Mouse (Mus musculus) erythroblast, adult 5-6 weeks (primary cell): Measurements from ENCODE around the gene Gm21987. TPM values are rescaled to one million over a fixed set of nuclear protein-coding genes. Genes with fewer than 3 reads are reported as not detected.
"Not testable (repeated sequence)": the region's sequence is repeated elsewhere in the genome, so short reads cannot be mapped to it uniquely, and the experiment has no call there.

Experiments used
- ATAC-seq: replicated peaks from 2 replicates; pipeline ENCODE4 v1.8.0; 2016; ENCODE audit warnings: moderate number of reproducible peaks, mild to moderate bottlenecking, moderate TSS enrichment, inconsistent platforms; ENCODE audit not compliant: poor library complexity, low FRiP score, severe bottlenecking
- total RNA-seq, 2 experiments: library from RNA; stranded (forward) in 1 of 2; stranded (reverse) in 1 of 2; fragments of 150-400 nt in 1 of 2; fragments of 200-764, 138-1000 nt in 1 of 2; gene quantifications; 2 replicates each; pipeline versions ENCODE4 v1.2.3 to v1.2.4; 2015 to 2017; ENCODE audit warnings: low replicate concordance in 2 of 2

Gene Gm21987
- not detected in 2 replicates for total RNA-seq (2015; ENCODE audit: low replicate concordance)
- total RNA-seq (2017; ENCODE audit: low replicate concordance): not detected in 2 replicates

DNA sequence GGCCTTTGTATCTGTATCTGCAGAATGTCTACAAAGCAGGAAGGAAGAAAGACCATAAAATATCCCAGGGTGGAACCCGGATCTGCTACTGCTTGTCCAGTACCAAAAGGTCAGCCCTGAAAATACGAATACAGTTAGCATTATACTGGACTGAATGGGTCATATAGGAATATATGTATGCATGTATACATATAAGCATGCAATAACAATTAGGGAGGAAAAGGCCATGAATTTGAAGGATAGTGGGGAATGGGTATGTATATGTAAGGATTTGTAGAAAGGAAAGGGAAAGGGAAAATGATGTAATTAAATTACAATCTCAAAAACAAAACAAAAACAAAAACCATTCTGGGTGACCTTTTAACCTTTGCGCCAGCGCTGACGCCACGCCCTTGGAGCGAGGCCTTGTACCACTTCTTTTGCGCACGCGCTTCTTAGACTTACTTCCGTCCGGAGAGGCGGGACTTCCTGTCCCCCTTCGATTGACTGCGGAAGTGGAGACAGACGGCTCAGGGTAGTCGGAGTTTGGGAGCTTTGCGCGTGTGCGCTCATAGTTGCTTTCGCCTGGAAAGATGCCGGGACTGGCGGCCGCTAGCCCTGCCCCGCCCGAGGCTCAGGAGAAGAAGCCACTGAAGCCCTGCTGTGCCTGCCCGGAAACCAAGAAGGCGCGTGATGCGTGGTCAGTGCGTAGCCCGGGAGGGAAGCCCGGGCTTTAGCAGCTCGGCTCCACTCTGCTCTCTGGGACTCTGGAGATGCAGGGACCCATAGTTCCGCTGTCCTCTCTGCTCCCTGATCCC lies at the start of gene Gm21987, which contains the start of gene Cox17:
Gene Gm21987, plus strand, starts transcription at position 512 of the 797 bp plus-strand sequence.
Gene Cox17, plus strand, starts transcription at position 463 of the 797 bp plus-strand sequence.
- peak; percentile 98 for ATAC-seq

DNA sequence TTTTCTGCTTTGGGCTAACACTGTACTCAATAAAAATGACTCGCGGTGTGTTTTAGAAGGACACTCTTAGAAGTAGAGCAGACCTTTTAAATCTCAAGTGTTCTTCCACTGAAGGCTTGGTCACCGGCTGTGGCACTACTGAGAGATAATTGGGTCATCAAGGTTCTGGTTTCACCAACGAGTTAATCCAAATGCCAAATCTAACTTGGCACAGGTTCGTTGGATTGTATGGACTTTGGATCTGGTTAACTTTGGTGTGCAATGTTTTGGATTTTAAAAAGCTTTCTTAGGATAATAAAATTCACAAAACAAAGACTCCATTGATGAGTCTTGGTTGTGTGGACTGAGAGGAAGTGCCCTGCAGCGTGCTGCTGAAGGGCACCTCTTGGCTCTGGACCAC lies 48.4 kb upstream of the Gm21987 start:
- ATAC-seq: no peak

DNA sequence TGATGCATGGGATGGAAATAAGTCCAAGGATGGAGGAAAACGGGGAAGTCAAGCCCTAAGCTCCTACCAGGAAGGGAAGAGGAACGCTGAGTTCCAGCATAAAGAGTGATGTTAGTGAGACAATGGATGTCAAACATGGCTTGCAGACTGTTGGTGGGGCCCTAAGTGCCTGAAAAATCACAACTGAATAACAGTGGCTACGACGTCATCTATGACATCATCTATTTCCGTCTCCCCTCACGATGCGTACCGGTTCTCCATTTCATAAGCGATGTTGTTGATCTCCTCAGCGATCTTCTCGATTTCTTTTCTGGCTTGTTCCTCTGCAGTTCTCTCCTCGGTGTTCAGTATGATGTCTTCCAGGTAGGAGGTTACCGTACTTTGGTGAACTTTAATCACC lies 44.5 kb upstream of the Gm21987 start:
- ATAC-seq: no peak

DNA sequence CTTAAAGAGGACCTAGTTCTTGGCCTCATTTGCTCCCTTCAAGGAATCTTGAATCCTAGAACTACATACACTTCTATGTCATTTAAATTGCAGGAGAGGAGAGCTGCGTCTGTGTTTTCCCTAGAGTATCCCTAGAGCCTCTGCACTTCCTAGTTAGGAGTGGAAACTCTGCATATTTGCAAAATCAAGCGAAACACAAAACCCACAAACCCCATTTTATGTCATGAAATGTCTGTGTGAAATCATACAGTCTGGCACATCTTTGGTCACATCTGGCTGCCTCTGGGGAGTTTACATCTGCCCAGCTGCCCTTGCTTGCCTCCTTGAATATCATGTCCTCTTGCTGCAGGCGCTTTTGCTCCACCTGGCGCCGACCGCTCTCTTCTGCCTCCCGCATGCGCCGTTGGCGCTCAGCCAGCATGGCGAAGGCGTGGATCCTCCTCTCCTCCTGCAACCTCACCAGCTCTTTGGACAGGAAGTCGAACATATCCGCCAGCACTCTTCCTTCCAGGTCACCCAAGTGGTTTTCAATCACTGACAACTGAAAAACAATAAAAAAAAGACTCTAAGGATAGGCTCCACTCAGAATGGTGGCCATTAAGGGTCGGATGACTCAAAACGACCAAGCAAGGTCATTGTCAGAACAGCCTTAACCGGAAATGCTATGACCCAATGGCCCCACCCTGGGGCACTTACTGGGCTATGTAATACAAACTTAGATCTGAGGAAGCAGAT lies 42.2 kb upstream of the Gm21987 start:
- no peak for ATAC-seq

DNA sequence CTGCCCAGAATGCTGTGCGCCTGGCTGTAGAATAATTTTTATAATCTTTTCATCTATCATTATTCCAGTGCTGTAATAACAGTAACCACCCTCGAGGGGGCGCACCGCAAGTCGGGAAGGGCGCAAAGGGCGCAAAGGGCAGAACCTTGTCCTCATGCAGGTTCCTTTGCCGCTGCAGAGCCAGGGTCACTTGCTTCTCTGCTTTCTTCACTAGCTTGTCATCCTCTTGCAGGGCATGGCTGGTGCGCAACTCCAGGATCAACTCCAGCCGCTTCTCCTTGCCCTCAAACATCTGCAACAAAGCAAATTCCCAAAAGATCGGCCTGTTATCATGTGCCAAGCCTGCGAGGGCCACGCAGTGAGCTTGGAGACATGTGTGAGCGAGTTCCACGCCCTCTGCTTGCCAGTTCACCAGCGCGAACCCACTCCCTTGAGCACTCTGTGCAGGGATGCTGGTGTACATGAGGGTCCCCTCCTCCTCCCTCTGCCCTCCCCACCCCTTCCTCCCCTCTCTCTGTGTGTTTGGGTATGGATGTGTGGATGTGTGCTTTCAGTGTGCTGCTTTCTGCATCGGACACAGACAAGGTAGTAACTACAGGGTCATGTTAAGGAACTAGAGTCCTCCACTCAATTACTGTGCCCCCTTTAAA lies 40.1 kb upstream of the Gm21987 start:
- ATAC-seq: 0 out of 2 replicates have a peak, but pooled peaks have one; percentile 49

DNA sequence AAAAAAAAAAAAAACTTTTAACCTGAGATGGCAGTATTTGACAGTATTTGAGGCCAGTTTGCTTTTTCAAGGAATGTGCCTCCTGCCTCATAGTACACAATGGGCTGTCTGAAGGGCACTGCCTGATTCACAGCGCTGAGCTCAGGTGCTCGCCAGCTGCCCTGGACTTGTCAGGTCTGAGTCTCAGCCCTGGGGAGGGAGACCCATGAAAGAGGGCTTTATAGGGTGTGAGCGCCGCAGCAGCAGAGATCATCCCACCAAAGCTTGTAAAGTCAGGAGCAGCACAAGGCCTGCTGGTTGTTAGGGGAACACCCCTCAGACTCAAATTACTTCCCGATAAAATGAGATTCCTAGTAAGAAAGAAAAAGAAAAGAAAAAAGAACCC lies 39.6 kb upstream of the Gm21987 start:
- no peak for ATAC-seq

DNA sequence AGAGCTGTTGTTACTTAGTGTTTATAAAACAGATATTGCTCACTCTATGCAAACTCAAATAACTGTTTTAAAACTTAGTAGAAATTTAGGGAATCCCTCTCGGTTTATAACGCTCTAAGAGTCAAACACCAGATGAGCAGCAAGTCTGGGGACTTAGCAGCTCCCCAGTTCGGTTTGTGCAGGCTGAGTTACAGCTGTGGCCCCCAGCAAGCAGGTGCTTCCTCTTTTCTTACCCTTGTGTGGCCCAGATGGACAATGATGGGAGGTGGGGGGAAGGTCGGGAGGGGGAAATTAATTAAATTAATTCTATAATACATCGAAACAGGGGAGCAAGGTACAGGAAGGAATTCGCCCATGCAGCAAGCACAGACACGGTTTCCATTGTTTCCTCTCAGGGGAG lies 39.2 kb upstream of the Gm21987 start:
- no peak for ATAC-seq

DNA sequence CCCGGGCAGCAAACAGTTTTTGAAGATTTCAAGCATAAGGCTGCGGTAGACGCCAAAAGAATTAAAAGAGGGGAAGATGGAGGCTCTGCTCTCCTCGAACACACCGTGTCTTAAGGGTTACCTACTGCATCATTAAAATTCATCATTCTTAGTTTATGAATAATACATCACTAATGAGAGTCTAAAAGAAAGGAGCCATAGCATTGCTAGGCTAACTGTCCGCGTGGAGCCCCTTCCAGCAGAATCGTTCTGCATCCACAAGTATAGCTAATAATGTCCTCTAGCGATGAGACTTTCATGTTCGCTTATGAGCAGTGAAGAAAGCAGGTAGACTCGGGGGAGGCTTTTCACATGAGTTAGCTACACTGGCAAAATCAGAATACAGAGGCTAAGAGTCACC lies 38.6 kb upstream of the Gm21987 start:
- no peak for ATAC-seq

DNA sequence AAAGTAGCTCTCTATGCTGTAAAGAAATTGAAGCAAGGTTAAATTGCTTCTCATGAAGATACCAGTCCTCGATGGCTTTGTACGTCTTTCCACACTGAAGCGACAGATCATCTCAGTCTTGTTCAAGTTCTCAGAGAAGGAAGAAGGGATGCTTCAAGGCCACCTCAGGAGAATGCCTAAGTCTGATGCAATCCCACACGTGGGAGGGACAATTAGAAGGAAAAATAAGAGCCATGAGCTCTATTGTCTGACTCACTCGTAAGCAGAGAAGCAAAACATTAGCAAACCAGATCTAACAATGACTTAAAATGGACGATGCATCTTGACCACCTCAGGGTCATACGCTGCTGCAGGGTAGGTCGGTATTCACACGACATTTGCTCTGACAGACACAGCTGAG lies 28.3 kb upstream of the Gm21987 start:
- ATAC-seq: no peak

DNA sequence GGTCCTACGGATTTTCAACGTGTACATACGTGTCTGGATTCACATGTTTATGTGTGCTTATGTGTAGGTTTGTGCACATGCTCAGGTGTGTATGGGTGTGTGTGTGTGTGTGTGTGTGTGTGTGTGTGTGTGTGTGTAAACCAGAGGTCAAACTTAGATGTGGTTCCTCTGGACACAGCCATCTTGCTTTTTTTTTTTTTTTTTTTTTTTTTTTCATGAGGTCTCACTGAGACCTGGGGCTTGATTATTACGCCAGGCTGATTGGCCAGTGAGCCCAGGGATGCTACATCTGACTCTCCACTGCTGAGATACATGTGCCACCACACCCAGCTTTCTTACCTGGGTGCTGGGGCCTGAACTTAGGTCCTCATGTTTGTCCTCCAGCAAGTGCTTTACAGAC lies 27.8 kb upstream of the Gm21987 start:
- no peak for ATAC-seq

DNA sequence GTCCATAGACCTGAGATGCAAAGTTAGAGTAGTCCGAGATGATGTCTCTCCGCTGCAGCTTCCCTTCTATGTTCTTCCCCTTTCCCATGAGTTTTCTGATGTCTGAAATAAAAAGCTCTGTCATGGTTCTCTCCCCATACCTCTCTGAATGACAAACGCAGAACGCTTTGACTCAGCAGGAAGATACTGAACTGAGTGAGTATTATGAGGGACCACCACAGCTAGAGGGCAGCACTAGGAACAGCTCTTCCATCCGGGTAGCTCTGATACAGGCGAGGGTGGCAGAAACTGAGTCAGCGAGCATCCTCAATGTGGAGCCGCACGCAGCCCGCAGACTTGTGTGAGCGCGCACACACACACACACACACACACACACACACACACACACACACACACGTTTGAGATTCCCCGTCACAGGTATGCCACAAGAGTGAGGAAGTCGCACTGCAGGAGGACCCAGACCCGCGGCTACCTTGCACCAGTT lies 25.3 kb upstream of the Gm21987 start:
- peak; percentile 66 for ATAC-seq

DNA sequence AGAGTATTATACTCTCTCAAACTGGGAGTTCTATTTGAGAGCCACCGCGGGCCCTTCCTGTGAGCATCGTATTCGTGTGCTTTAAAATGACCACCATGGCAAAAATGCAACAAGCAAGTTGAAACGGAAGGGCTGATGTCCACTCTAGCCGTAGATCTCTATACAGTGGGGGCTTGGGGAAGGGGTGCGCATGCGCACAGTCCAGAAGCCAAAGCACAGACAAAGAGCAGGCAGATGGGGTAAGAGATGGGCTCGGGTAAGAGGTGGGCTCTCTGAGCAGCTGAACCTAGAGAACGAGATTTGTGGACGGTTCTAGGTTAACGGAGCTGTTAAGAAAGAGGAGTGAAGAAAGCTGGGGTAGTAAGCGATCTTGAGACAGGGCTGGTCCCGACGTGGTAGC lies 22.5 kb upstream of the Gm21987 start:
- ATAC-seq: no peak

DNA sequence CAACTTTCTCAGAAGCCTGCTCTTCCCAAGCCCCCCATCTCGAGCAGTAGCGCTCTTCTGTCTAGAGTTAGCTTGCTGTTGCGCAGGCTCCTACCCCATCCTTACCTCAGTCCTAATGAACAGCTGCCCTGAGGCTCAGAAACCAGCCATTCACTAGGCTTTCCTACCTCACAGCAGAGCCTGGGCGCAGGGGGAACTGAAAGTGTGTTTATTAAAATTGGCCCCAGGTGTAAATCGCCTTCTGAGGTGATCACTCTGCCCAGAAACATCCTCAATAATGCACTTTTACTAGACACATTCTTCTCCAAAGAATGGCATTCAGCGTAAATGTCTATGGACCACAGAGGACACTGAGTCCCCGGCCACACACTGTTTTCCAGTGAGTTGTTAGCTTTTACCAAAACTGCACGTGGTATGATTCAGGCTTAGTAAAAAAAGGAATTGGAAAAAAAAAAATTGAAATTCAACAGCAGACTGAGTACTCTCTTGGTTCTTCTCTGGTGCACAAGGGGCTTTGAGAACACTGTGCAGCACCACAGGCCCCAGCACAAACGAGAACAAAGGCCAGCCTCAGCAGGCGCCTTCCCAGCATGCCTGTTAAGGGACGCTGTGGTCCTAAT lies 20.0 kb upstream of the Gm21987 start:
- ATAC-seq: no peak

DNA sequence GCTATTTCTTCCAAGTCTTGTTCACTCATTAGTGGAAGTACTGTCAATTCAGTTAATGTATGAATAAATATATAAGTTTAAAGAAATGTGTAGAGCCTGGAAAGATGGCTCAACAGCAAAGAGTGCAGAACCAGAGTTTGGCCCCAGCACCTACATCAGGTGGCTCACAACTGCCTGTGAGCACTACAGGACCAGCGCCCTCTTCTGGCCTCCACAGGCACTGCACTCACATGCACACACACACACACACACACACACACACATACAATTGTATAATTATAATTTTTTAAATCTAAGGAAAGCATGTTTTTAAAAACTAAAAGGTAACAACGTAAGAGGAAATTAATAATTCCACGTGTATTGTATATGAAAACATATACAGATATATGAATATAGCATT lies 17.5 kb upstream of the Gm21987 start:
- no peak for ATAC-seq

DNA sequence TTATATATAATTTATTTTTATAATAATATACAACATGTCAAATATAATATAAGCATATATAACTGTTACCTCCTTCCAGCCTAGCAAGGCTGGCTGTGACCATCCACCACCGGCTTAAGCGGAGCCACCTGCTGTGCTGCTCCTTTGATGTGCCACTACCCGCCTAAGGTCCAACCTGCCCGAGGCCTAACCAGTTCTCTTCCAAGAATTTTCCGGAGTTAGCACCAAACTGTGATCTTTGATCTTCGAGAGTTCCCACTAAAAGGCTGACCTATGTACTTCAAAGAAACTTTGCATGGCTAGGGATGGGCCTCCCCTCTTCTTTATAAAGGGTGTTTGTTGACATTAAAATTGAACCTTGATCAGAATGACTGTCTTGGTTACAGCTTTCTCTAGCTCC lies 12.4 kb upstream of the Gm21987 start:
- no peak for ATAC-seq

DNA sequence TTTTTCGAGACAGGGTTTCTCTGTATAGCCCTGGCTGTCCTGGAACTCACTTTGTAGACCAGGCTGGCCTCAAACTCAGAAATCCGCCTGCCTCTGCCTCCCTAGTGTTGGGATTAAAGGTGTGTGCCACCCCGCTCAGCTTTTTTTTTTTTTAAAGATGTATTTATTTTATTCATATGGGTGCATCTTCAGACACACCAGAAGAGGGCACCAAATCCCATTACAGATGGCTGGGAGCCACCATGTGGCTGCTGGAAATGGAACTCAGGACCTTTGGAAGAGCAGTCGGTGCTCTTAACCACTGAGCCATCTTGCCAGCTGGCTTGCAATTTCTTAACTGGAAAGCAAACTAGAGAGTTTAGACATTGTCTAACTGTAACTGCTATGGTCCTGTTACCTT lies 8.8 kb upstream of the Gm21987 start:
- not testable (repeated sequence) for ATAC-seq

DNA sequence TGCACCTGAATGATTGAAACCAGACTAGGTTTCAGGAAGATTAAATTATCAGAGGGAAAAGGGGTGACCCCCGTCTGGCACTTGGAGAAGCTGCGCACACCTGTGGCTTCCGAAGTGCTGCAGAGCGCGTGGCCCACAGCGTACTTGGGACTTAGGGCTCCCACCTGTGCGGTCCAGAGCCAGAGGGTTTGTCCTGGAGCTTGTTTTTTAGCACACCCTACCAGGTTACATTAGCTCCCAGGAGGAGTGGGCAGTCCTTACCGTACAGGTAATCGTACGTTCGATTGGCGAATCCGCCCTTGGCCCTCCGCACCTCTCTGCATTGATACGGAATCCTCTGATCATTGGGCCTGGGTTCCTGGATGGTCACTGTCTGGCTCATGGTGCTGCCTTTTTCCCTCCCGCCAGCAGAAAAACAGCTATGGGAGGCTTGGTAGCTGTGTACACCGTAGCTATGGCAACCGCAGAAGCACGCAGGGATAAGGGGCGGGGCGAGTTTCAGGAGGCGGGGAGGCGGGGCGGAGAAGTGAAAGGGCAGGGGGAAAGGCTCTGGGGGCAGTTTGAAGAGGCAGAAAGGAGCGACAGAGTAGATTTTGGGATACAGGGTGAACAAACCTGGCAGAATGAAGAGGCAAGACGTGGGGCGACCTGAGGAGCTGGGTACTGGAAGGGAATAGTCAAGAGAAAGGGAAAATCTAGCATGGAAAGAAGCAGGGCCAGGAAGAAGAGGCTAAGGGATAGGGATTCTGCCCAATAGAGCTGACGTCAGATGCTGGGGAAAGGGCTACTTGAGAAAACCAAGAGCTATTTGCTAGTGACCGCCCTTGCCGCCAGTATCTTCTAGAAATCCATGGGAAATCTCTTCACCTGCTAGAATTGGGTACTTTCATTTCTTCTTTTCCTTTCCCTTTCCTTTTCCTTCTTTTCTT lies 5.2 kb upstream of the Gm21987 start, which contains the start of gene Maats1:
Gene Maats1, minus strand, starts transcription at position 748 of the 929 bp plus-strand sequence.
- ATAC-seq: peak; percentile 71; the same call in 1 of the 2 replicates

DNA sequence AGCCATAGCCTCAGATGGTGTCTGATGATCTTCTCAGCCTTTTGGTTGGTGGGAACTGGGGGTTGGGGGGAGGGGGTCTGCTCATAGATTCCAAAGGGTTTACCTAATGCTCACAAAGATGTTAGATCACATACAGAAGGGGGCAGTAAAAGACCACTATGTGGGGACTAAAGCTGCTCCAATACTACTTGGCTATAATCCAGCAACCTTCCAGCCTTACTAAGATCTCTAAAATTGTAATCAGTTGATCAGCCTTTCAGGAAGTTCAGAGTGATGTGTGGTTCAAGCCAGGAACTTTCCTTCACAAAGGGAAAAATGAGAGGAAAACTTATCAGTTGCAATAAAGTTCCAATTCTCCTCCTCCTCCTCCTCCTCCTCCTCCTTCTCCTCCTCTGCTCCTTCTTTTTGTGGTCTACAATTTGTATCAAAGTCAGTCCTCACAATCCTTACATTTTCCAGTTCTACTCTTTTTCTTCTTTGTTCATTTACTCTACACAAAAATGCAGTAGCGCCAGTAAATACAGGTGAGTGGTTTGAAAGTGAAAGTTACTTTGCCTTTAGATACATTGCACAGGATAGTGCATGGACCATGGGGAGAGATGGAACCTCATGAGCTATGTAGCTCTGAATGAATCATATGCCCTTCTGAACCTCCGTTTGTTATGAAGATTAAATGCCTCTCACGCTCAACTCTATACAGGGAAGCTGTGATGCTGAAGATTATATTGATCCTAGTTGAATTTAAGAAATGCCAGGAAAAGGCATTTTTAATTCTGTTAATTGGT lies 1.7 kb upstream of the Gm21987 start:
- ATAC-seq: no peak
